Mouse (Mus musculus) small intestine, adult 2 months (tissue): ENCODE data around the gene Rpe.

Source experiments
- CTCF ChIP-seq: fragments of 200-500 bp; IDR thresholded peaks from 2 replicates; pipeline ENCODE4 v1.5.1; 2012; ENCODE audit warnings: low read depth, mild to moderate bottlenecking, control low read depth, inconsistent platforms, low read length, moderate library complexity, mixed read lengths; ENCODE audit not compliant: insufficient replicate concordance, insufficient read length; ENCODE audit errors: extremely low read depth
- POLR2A ChIP-seq: fragments of 200-500 bp; IDR thresholded peaks from 2 replicates; pipeline ENCODE4 v1.6.1; 2012; ENCODE audit warnings: low read depth, mild to moderate bottlenecking, control low read depth, inconsistent platforms, low read length, moderate library complexity

DNA sequence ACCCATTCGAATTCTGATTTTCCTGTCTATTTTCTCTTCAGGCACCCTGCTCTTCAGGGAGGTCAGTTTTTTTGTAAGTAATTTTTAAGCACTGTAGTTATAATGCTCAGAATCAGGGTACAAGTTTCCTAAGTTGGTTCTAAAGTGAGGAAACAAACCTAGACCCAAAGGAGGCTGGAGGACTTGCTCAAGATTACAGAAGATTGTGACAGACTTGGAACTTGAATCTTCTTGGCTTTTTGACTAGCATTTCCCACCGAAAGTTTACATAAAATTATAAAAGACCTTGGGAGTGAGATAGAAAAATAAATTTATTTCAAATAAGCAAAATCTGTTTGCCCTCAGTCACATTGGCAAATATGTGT is 927 bp downstream of the Rpe start:
- TF ChIP-seq CTCF = no peak
- no peak for TF ChIP-seq POLR2A
